Mouse (Mus musculus): ENCODE measurements around the gene Stmn1. TPM values are rescaled to one million over a fixed set of nuclear protein-coding genes. Genes with fewer than 3 reads are reported as not detected.
"Not testable (repeated sequence)": the region's sequence is repeated elsewhere in the genome, so short reads cannot be mapped to it uniquely, and the experiment has no call there.

The Stmn1 gene
- polyA plus RNA-seq, 1 experiment from 2014 or later = 380 TPM

GRCm38 (mm10) chr4:134494780-134495545 lies 26.8 kb downstream of the Stmn1 start:
- Histone ChIP-seq H3K4me2 (replicated peaks; ENCODE audit: low read depth) (no peak overlapping the region), H3K9ac (ENCODE audit: low read length) (no peak overlapping the region), H3K27me3 (ENCODE audit: control insufficient read depth, insufficient read depth, low read length) (no peaks in the 10 kb centered on the region), H3K36me3 (ENCODE audit: control insufficient read depth, insufficient read depth, low read length) (no peaks in the 10 kb centered on the region), H3K9me3 (ENCODE audit: control insufficient read depth, low read length) (no peaks in the 10 kb centered on the region), H3K4me1 (replicated peaks; ENCODE audit: control insufficient read depth, insufficient read depth) (peaks cover 10% of the 10 kb centered on the region), H3K4me3 (ENCODE audit: low read depth, low read length) (no peak overlapping the region), H3K27ac (replicated peaks) (peak overlapping the region; percentile 83)
- ATAC-seq (ENCODE audit: low FRiP score, low TSS enrichment) (peak; percentile 87), DNase-seq (ENCODE audit: low spot score) (peak; percentile 82)
- no peak for TF ChIP-seq CTCF (IDR thresholded peaks at IDR 0.05; ENCODE audit: low read depth)
- TF ChIP-seq EP300 (optimal IDR thresholded peaks at IDR 0.05) = no peak
- WGBS = 57% methylated on average over 16 of the region's 16 CpGs

- Histone ChIP-seq H3K36me3 (ENCODE audit: control insufficient read depth, insufficient read depth, low read length) (no peaks in the 10 kb centered on the region), H3K4me2 (replicated peaks; ENCODE audit: low read depth) (no peak overlapping the region), H3K9me3 (ENCODE audit: control insufficient read depth, low read length) (no peaks in the 10 kb centered on the region), H3K4me3 (ENCODE audit: low read depth, low read length) (no peak overlapping the region), H3K9ac (ENCODE audit: low read length) (no peak overlapping the region), H3K27me3 (ENCODE audit: control insufficient read depth, insufficient read depth, low read length) (no peaks in the 10 kb centered on the region), H3K4me1 (replicated peaks; ENCODE audit: control insufficient read depth, insufficient read depth) (peaks cover 10% of the 10 kb centered on the region), H3K27ac (replicated peaks) (peak overlapping the region; percentile 83)
- 55% methylated on average over 5 of the region's 5 CpGs for WGBS
- ATAC-seq (ENCODE audit: low FRiP score, low TSS enrichment) = no peak
- DNase-seq (ENCODE audit: low spot score) = no peak
- TF ChIP-seq EP300 (optimal IDR thresholded peaks at IDR 0.05) (no peak), CTCF (IDR thresholded peaks at IDR 0.05; ENCODE audit: low read depth) (no peak)
These were observed 27.4 kb downstream of the Stmn1 start for GRCm38 (mm10) chr4:134495546-134495923.

- peak within 1 kb of the TSS; percentile 83 for H3K27ac ChIP-seq (replicated peaks)
- ATAC-seq (ENCODE audit: low FRiP score, low TSS enrichment) (peak; percentile 60), DNase-seq (ENCODE audit: low spot score) (peak; percentile 83)
- H3K9ac ChIP-seq (ENCODE audit: low read length) = peak within 1 kb of the TSS; percentile 65
- H3K4me1 ChIP-seq (replicated peaks; ENCODE audit: control insufficient read depth, insufficient read depth) = peaks cover 10% of the 10 kb centered on the region
- peak within 1 kb of the TSS; percentile 52 for H3K4me3 ChIP-seq (ENCODE audit: low read depth, low read length)
- H3K36me3 ChIP-seq (ENCODE audit: control insufficient read depth, insufficient read depth, low read length) = no peaks in the 10 kb centered on the region
- TF ChIP-seq CTCF (IDR thresholded peaks at IDR 0.05; ENCODE audit: low read depth) (peak; percentile 10), EP300 (optimal IDR thresholded peaks at IDR 0.05) (peak; percentile 39)
- no peaks in the 10 kb centered on the region for H3K27me3 ChIP-seq (ENCODE audit: control insufficient read depth, insufficient read depth, low read length)
- WGBS = 4% methylated on average over 35 of the region's 35 CpGs
- peak within 1 kb of the TSS; percentile 90 for H3K4me2 ChIP-seq (replicated peaks; ENCODE audit: low read depth)
- H3K9me3 ChIP-seq (ENCODE audit: control insufficient read depth, low read length) = no peaks in the 10 kb centered on the region
These were observed 28.6 kb downstream of the Stmn1 start, which contains the start of gene Paqr7 for GRCm38 (mm10) chr4:134496595-134497210. Gene Paqr7, plus strand, starts transcription at chr4:134496697.

GRCm38 (mm10) chr4:134497223-134497622 lies 29.1 kb downstream of the Stmn1 start:
- WGBS = 8% methylated on average over 6 of the region's 6 CpGs
- TF ChIP-seq CTCF (IDR thresholded peaks at IDR 0.05; ENCODE audit: low read depth) (no peak), EP300 (optimal IDR thresholded peaks at IDR 0.05) (no peak)
- DNase-seq (ENCODE audit: low spot score) (no peak), ATAC-seq (ENCODE audit: low FRiP score, low TSS enrichment) (peak; percentile 13)
- H3K4me2 ChIP-seq (replicated peaks; ENCODE audit: low read depth) = peak overlapping the region; percentile 90
- H3K27ac ChIP-seq (replicated peaks) = peak overlapping the region; percentile 83
- no peaks in the 10 kb centered on the region for H3K9me3 ChIP-seq (ENCODE audit: control insufficient read depth, low read length)
- H3K36me3 ChIP-seq (ENCODE audit: control insufficient read depth, insufficient read depth, low read length) = no peaks in the 10 kb centered on the region
- peak overlapping the region; percentile 65 for H3K9ac ChIP-seq (ENCODE audit: low read length)
- H3K4me3 ChIP-seq (ENCODE audit: low read depth, low read length) = peak overlapping the region; percentile 52
- H3K4me1 ChIP-seq (replicated peaks; ENCODE audit: control insufficient read depth, insufficient read depth) = peaks cover 10% of the 10 kb centered on the region
- no peaks in the 10 kb centered on the region for H3K27me3 ChIP-seq (ENCODE audit: control insufficient read depth, insufficient read depth, low read length)

- no peaks in the 10 kb centered on the region for H3K27me3 ChIP-seq (ENCODE audit: control insufficient read depth, insufficient read depth, low read length)
- H3K4me3 ChIP-seq (ENCODE audit: low read depth, low read length) = peak overlapping the region; percentile 52; the same call in 1 of the 2 replicates
- DNase-seq (ENCODE audit: low spot score) = peak; percentile 43
- 61% methylated on average over 12 of the region's 12 CpGs for WGBS
- peak overlapping the region; percentile 90 for H3K4me2 ChIP-seq (replicated peaks; ENCODE audit: low read depth)
- peak overlapping the region; percentile 83 for H3K27ac ChIP-seq (replicated peaks)
- H3K9ac ChIP-seq (ENCODE audit: low read length) = peak overlapping the region; percentile 65; the same call in 1 of the 2 replicates
- ATAC-seq (ENCODE audit: low FRiP score, low TSS enrichment) = no peak
- no peak for TF ChIP-seq EP300 (optimal IDR thresholded peaks at IDR 0.05)
- no peaks in the 10 kb centered on the region for H3K9me3 ChIP-seq (ENCODE audit: control insufficient read depth, low read length)
- no peaks in the 10 kb centered on the region for H3K36me3 ChIP-seq (ENCODE audit: control insufficient read depth, insufficient read depth, low read length)
- peaks cover 10% of the 10 kb centered on the region for H3K4me1 ChIP-seq (replicated peaks; ENCODE audit: control insufficient read depth, insufficient read depth)
These were observed 30.0 kb downstream of the Stmn1 start for GRCm38 (mm10) chr4:134497986-134498731.

GRCm38 (mm10) chr4:134498983-134499382 lies 30.9 kb downstream of the Stmn1 start:
- ATAC-seq (ENCODE audit: low FRiP score, low TSS enrichment); DNase-seq (ENCODE audit: low spot score); H3K4me3 ChIP-seq (ENCODE audit: low read depth, low read length); H3K9ac ChIP-seq (ENCODE audit: low read length); H3K4me2 ChIP-seq (replicated peaks; ENCODE audit: low read depth); H3K27me3 ChIP-seq (ENCODE audit: control insufficient read depth, insufficient read depth, low read length); H3K36me3 ChIP-seq (ENCODE audit: control insufficient read depth, insufficient read depth, low read length); H3K27ac ChIP-seq (replicated peaks); H3K9me3 ChIP-seq (ENCODE audit: control insufficient read depth, low read length): not testable (repeated sequence)
- H3K4me1 ChIP-seq (replicated peaks; ENCODE audit: control insufficient read depth, insufficient read depth) = peaks cover 10% of the 10 kb centered on the region
- WGBS = 74% methylated on average over 6 of the region's 6 CpGs
